Mouse (Mus musculus) ES-Bruce4 (cell line): ENCODE results near the gene Gm17416. TPM values are rescaled to one million over a fixed set of nuclear protein-coding genes. Genes with fewer than 3 reads are reported as not detected.

Source experiments
- H3K27ac ChIP-seq: 2 replicates; pipeline ENCODE4 v1.5.1; 2012; ENCODE audit warnings: low read length, inconsistent platforms; ENCODE audit not compliant: insufficient read depth
- H3K27me3 ChIP-seq: 2 replicates; pipeline ENCODE4 v1.6.1; 2012; ENCODE audit warnings: mild to moderate bottlenecking, low read length, inconsistent platforms; ENCODE audit not compliant: control insufficient read depth, poor library complexity, insufficient read depth, severe bottlenecking
- H3K36me3 ChIP-seq: 2 replicates; pipeline ENCODE4 v1.6.1; 2012; ENCODE audit warnings: inconsistent platforms, mild to moderate bottlenecking, low read length, moderate library complexity; ENCODE audit not compliant: control insufficient read depth, poor library complexity, insufficient read depth, severe bottlenecking
- H3K4me1 ChIP-seq: one replicate; pipeline ENCODE4 v1.8.1; 2011; ENCODE audit warnings: low read length; ENCODE audit not compliant: control insufficient read depth, insufficient read depth
- H3K4me3 ChIP-seq: 2 replicates; pipeline ENCODE4 v1.5.1; 2011; ENCODE audit warnings: low read depth, mild to moderate bottlenecking, low read length
- H3K9ac ChIP-seq: 2 replicates; pipeline ENCODE4 v1.6.1; 2012; ENCODE audit warnings: low read depth, mild to moderate bottlenecking, inconsistent platforms; ENCODE audit not compliant: poor library complexity, severe bottlenecking
- H3K9me3 ChIP-seq: replicated peaks from 2 replicates; pipeline ENCODE4 v1.6.1; 2012; ENCODE audit warnings: mild to moderate bottlenecking, low read length, inconsistent platforms; ENCODE audit not compliant: control insufficient read depth, poor library complexity, insufficient read depth, severe bottlenecking
- CTCF ChIP-seq: IDR thresholded peaks from one replicate; pipeline ENCODE4 v1.8.1; 2011; ENCODE audit warnings: low read depth, low read length
- EP300 ChIP-seq: IDR thresholded peaks from 2 replicates; pipeline ENCODE4 v1.6.1; 2011; ENCODE audit warnings: low read depth, low read length; ENCODE audit not compliant: insufficient read depth
- POLR2A ChIP-seq: IDR thresholded peaks from one replicate; pipeline ENCODE4 v1.8.1; 2011; ENCODE audit warnings: low read length; ENCODE audit not compliant: insufficient read depth
- polyA plus RNA-seq: library from polyadenylated mRNA; stranded (reverse); fragments of >200 nt; gene quantifications from 2 replicates; pipeline ENCODE4 v1.2.4, GENCODE M21; 2011; ENCODE audit warnings: low read depth; ENCODE audit not compliant: missing spikeins, insufficient read depth, insufficient read length

Gm17416 gene
- polyA plus RNA-seq, 1 experiment: not detected

DNA sequence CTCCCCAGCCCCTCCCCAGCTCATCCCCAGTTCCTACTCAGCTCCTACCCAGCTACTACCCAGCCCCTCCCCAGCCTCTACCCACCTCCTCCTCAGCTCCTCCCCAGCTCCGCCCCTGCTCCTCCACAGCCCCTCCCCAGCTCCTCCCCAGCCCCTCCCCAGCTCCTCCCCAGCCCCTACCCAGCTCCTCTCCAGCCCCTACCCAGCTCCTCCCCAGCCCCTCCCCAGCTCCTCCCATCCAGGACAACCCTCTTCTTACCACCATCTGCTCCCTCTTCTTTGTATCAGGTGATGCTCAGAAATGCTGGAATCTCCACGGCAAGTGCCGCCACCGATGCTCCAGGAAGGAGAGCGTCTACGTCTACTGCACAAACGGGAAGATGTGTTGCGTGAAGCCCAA, 43.1 kb downstream of the Gm17416 start:
- TF ChIP-seq POLR2A: no peak
- TF ChIP-seq EP300: no peak
- TF ChIP-seq CTCF: no peak
- Histone ChIP-seq H3K4me3 (0 out of 2 replicates have a peak overlapping the region, but pooled peaks have one; percentile 9), H3K27ac (no peak overlapping the region), H3K27me3 (no peaks in the 10 kb centered on the region), H3K36me3 (no peaks in the 10 kb centered on the region), H3K9ac (no peak overlapping the region), H3K9me3 (no peaks in the 10 kb centered on the region), H3K4me1 (no peaks in the 10 kb centered on the region)

DNA sequence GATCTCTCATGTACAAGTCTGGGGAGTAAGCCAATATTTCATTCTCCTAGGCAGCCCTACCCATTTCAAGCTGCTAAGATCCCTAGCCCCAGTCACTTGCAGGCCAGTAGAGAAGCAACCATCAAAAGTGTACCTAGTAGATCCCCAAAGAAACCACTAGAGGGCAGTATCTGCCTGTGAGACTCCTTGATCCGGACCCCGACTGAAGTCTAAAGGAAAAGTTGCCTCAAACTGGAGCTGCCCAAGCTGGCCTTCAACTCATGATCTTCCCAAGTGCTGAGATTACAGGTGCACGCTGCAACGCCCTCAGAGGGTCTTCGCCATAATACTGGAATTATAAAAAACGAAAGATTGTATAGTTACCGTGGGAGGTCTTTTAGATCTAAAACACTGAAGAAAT, 46.4 kb downstream of the Gm17416 start:
- H3K4me3 ChIP-seq: no peak overlapping the region
- no peak overlapping the region for H3K9ac ChIP-seq
- H3K4me1 ChIP-seq: no peaks in the 10 kb centered on the region
- no peaks in the 10 kb centered on the region for H3K9me3 ChIP-seq
- TF ChIP-seq CTCF (peak; percentile 63), EP300 (no peak)
- H3K27me3 ChIP-seq: no peaks in the 10 kb centered on the region
- no peak overlapping the region for H3K27ac ChIP-seq
- no peaks in the 10 kb centered on the region for H3K36me3 ChIP-seq

- H3K9me3 ChIP-seq: no peaks in the 10 kb centered on the region
- no peak for TF ChIP-seq POLR2A
- TF ChIP-seq CTCF: no peak
- TF ChIP-seq EP300: no peak
- H3K4me3 ChIP-seq: no peak overlapping the region
These were observed 47.3 kb downstream of the Gm17416 start for GRCm38 (mm10) chr2:152616470-152616869.

GRCm38 (mm10) chr2:152617374-152617773, 48.2 kb downstream of the Gm17416 start:
- H3K27ac ChIP-seq: no peak overlapping the region
- TF ChIP-seq POLR2A (no peak), CTCF (peak; percentile 61)
- H3K27me3 ChIP-seq: no peaks in the 10 kb centered on the region
- H3K9me3 ChIP-seq: no peaks in the 10 kb centered on the region
- H3K4me3 ChIP-seq: no peak overlapping the region
- no peak overlapping the region for H3K9ac ChIP-seq
- no peaks in the 10 kb centered on the region for H3K4me1 ChIP-seq
- H3K36me3 ChIP-seq: no peaks in the 10 kb centered on the region

More at GRCm38 (mm10) chr2:152616470-152616869, 47.3 kb downstream of the Gm17416 start:
- H3K27me3 ChIP-seq: no peaks in the 10 kb centered on the region
- H3K4me1 ChIP-seq: no peaks in the 10 kb centered on the region
- no peaks in the 10 kb centered on the region for H3K36me3 ChIP-seq
- H3K27ac ChIP-seq: no peak overlapping the region
- no peak overlapping the region for H3K9ac ChIP-seq

Other genes starting within 250 kb of the Gm17416 start
- gene Rbck1, start 236.7 kb upstream of the Gm17416 start, polyA plus RNA-seq: 86.7 and 89.1 TPM in 2 replicates
- gene Trib3, start 225.3 kb upstream of the Gm17416 start, polyA plus RNA-seq: 11.4 and 12.3 TPM in 2 replicates
- 1.1 TPM in 1 of 2 replicates, not detected in the other for gene Nrsn2, start 192.7 kb upstream of the Gm17416 start, polyA plus RNA-seq
- 27.5 and 31.3 TPM in 2 replicates for gene Sox12, start 171.3 kb upstream of the Gm17416 start, polyA plus RNA-seq
- gene Zcchc3, start 154.3 kb upstream of the Gm17416 start, polyA plus RNA-seq: 26.7 and 30.6 TPM in 2 replicates
- not detected in 2 replicates for gene 6820408C15Rik, start 153.8 kb upstream of the Gm17416 start, polyA plus RNA-seq
- not detected in 2 replicates for gene Defb23, start 104.7 kb upstream of the Gm17416 start, polyA plus RNA-seq
- gene Defb20, start 92.3 kb upstream of the Gm17416 start, polyA plus RNA-seq: not detected in 2 replicates
- gene Defb22, start 79.2 kb upstream of the Gm17416 start, polyA plus RNA-seq: not detected in 2 replicates
- not detected in 2 replicates for gene Defb26, start 57.6 kb upstream of the Gm17416 start, polyA plus RNA-seq
- not detected in 2 replicates for gene Defb28, start 51.1 kb upstream of the Gm17416 start, polyA plus RNA-seq
- not detected in 2 replicates for gene Defb29, start 29.2 kb upstream of the Gm17416 start, polyA plus RNA-seq
- gene Defb21, start 3.4 kb downstream of the Gm17416 start, polyA plus RNA-seq: not detected in 2 replicates
- gene Defb19, start 11.0 kb downstream of the Gm17416 start, polyA plus RNA-seq: not detected in 2 replicates
- gene Defb45, start 30.1 kb downstream of the Gm17416 start, polyA plus RNA-seq: not detected in 2 replicates
- gene Defb36, start 35.0 kb downstream of the Gm17416 start, polyA plus RNA-seq: not detected in 2 replicates
- not detected in 2 replicates for gene Defb25, start 53.7 kb downstream of the Gm17416 start, polyA plus RNA-seq
- gene Rem1, start 57.6 kb downstream of the Gm17416 start, polyA plus RNA-seq: 1.2 and 1.3 TPM in 2 replicates
- gene H13, start 100.1 kb downstream of the Gm17416 start, polyA plus RNA-seq: 48.1 and 52.4 TPM in 2 replicates
- gene Mcts2, start 117.7 kb downstream of the Gm17416 start, polyA plus RNA-seq: 31.2 and 31.5 TPM in 2 replicates
- gene Id1, start 166.9 kb downstream of the Gm17416 start, polyA plus RNA-seq: 19.0 and 20.5 TPM in 2 replicates
- 0.94 and 1.1 TPM in 2 replicates for gene Cox4i2, start 184.8 kb downstream of the Gm17416 start, polyA plus RNA-seq